Mouse (Mus musculus) left cerebral cortex, adult 11 months (tissue): ENCODE results near the gene Wwox.

ENCODE experiments used
- DNase-seq: peaks from one replicate; pipeline ENCODE4 v3.0.0; 2022; ENCODE audit warnings: low spot score

Gene Wwox

GRCm38 (mm10) chr8:115021731-115022130 lies 582.3 kb downstream of the Wwox start:
- no peak for DNase-seq

- no peak for DNase-seq
These were observed 584.6 kb downstream of the Wwox start for GRCm38 (mm10) chr8:115024062-115024461.

GRCm38 (mm10) chr8:115025390-115026098 lies 586.1 kb downstream of the Wwox start:
- no peak for DNase-seq

GRCm38 (mm10) chr8:115026201-115026600 lies 586.7 kb downstream of the Wwox start:
- DNase-seq: no peak

GRCm38 (mm10) chr8:115033194-115033593 lies 593.7 kb downstream of the Wwox start:
- no peak for DNase-seq

GRCm38 (mm10) chr8:115036016-115036415 lies 596.6 kb downstream of the Wwox start:
- DNase-seq: no peak

- no peak for DNase-seq
These were observed 599.0 kb downstream of the Wwox start for GRCm38 (mm10) chr8:115038426-115038825.

- no peak for DNase-seq
These were observed 606.3 kb downstream of the Wwox start for GRCm38 (mm10) chr8:115045746-115046145.

GRCm38 (mm10) chr8:115046496-115046895 lies 607.0 kb downstream of the Wwox start:
- no peak for DNase-seq

GRCm38 (mm10) chr8:115058193-115058835 lies 618.9 kb downstream of the Wwox start:
- DNase-seq: no peak

- DNase-seq: no peak
These were observed 624.2 kb downstream of the Wwox start for GRCm38 (mm10) chr8:115063623-115064022.

GRCm38 (mm10) chr8:115064691-115065090 lies 625.2 kb downstream of the Wwox start:
- DNase-seq: no peak

GRCm38 (mm10) chr8:115065386-115065785 lies 625.9 kb downstream of the Wwox start:
- no peak for DNase-seq

- no peak for DNase-seq
These were observed 627.1 kb downstream of the Wwox start for GRCm38 (mm10) chr8:115066550-115067058.

GRCm38 (mm10) chr8:115068723-115069122 lies 629.3 kb downstream of the Wwox start:
- no peak for DNase-seq

- no peak for DNase-seq
These were observed 630.8 kb downstream of the Wwox start for GRCm38 (mm10) chr8:115070225-115070624.

GRCm38 (mm10) chr8:115071231-115071630 lies 631.8 kb downstream of the Wwox start:
- DNase-seq: no peak

GRCm38 (mm10) chr8:115078296-115078695 lies 638.8 kb downstream of the Wwox start:
- no peak for DNase-seq

- DNase-seq: no peak
These were observed 642.1 kb downstream of the Wwox start for GRCm38 (mm10) chr8:115081302-115082207.

GRCm38 (mm10) chr8:115088162-115088561 lies 648.7 kb downstream of the Wwox start:
- no peak for DNase-seq

GRCm38 (mm10) chr8:115089744-115090143 lies 650.3 kb downstream of the Wwox start:
- no peak for DNase-seq

- no peak for DNase-seq
These were observed 650.7 kb downstream of the Wwox start for GRCm38 (mm10) chr8:115090202-115090601.
